Mouse (Mus musculus): ENCODE data around the gene St3gal4. TPM values are rescaled to one million over a fixed set of nuclear protein-coding genes. Genes with fewer than 3 reads are reported as not detected.

St3gal4 gene
- total and polyA plus RNA-seq, 3 experiments: 54.2 to 56.3 TPM; not detected in 1

DNA sequence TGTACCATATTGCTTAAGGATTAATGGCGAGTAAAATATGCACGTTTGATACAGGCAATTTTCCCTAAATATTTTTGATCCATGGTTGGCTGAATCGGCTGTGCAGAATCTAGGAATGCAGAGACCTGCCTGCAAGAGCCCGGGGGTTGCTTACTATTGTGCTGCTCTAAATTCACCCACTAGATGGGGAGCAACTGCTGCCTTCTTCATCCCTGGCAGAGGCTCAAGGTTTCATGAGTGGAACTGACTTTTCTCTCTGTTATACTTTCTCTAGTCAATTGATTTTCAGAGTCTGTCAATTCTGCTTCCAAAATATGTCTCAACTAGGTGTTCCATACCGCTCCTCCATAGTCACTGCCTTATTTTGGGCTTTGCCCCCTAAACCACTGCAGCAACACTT is 88.2 kb downstream of the St3gal4 start:
- Histone ChIP-seq H3K27ac (ENCODE audit: control insufficient read depth, low read depth, low read length) (no peak overlapping the region), H3K9me3 (replicated peaks; ENCODE audit: insufficient read depth, low read length) (no peaks in the 10 kb centered on the region), H3K4me1 (ENCODE audit: control insufficient read depth in 1 of 2, insufficient read depth in 2 of 2, low read length in 2 of 2) (peaks cover 0 to 9% of the 10 kb centered on the region in 2 experiments; a peak in 1 of 4 replicates), H3K79me2 (ENCODE audit: control insufficient read depth, insufficient read depth, low read length, poor library complexity) (no peaks in the 10 kb centered on the region), H3K36me3 (ENCODE audit: control insufficient read depth in 1 of 2, insufficient read depth in 2 of 2, low read length in 2 of 2) (no peaks in the 10 kb centered on the region), H3K9ac (ENCODE audit: control insufficient read depth, low read depth, low read length, poor library complexity, severe bottlenecking) (no peak overlapping the region), H3K4me3 (ENCODE audit: control insufficient read depth in 1 of 2, insufficient read depth in 1 of 2, low read depth in 2 of 2, low read length in 2 of 2) (no peak overlapping the region), H3K27me3 (ENCODE audit: control insufficient read depth in 1 of 2, insufficient read depth in 2 of 2, low read length in 2 of 2) (no peaks in the 10 kb centered on the region)
- peak in 1 of 3 experiments; percentile 8; a peak in 1 of 6 replicates for TF ChIP-seq CTCF (IDR thresholded peaks at IDR 0.05 in 2 of 3, conservative IDR thresholded peaks at IDR 0.05 in 1 of 3; ENCODE audit: control insufficient read depth in 1 of 3, insufficient read depth in 1 of 3, low read depth in 2 of 3, low read length in 3 of 3, poor library complexity in 1 of 3, severe bottlenecking in 1 of 3)
- TF ChIP-seq USF1 (IDR thresholded peaks at IDR 0.05; ENCODE audit: low read depth, low read length): no peak
- peak; percentile 22 for TF ChIP-seq RAD21 (IDR thresholded peaks at IDR 0.05; ENCODE audit: low read depth, low read length)
- DNase-seq (ENCODE audit: low read depth, low spot score): no peak

- TF ChIP-seq UBTF (IDR thresholded peaks at IDR 0.05; ENCODE audit: borderline replicate concordance, insufficient read depth, low read depth, low read length) (no peak), ZMIZ1 (IDR thresholded peaks at IDR 0.05; ENCODE audit: low read depth, low read length) (no peak), ETS1 (IDR thresholded peaks at IDR 0.05; ENCODE audit: low read depth, low read length) (no peak), ZNF384 (IDR thresholded peaks at IDR 0.05; ENCODE audit: low read depth, low read length) (no peak), KAT2A (conservative IDR thresholded peaks at IDR 0.05; ENCODE audit: low read depth, low read length) (no peak), POLR2A (IDR thresholded peaks at IDR 0.05; ENCODE audit: control insufficient read depth in 1 of 2, insufficient read depth in 1 of 2, low read depth in 1 of 2, low read length in 2 of 2, poor library complexity in 1 of 2) (no peak), GATA1 (IDR thresholded peaks at IDR 0.05; ENCODE audit: low read depth, low read length) (no peak), BHLHE40 (IDR thresholded peaks at IDR 0.05; ENCODE audit: borderline replicate concordance, low read depth, low read length) (no peak), USF2 (IDR thresholded peaks at IDR 0.05; ENCODE audit: borderline replicate concordance in 1 of 2, insufficient read depth in 1 of 2, low read depth in 1 of 2, low read length in 2 of 2) (no peak), MEF2A (IDR thresholded peaks at IDR 0.05; ENCODE audit: extremely low read depth, insufficient replicate concordance, low read depth, low read length, poor library complexity, severe bottlenecking) (no peak), NELFE (IDR thresholded peaks at IDR 0.05; ENCODE audit: low read depth, low read length) (no peak), NRF1 (IDR thresholded peaks at IDR 0.05; ENCODE audit: insufficient read depth, low read depth, low read length, poor library complexity, severe bottlenecking) (no peak), TAL1 (IDR thresholded peaks at IDR 0.05; ENCODE audit: low read length) (no peak), EP300 (IDR thresholded peaks at IDR 0.05; ENCODE audit: low read depth in 1 of 2, low read length in 2 of 2) (no peak), TBP (IDR thresholded peaks at IDR 0.05; ENCODE audit: low read depth, low read length) (no peak), SMC3 (IDR thresholded peaks at IDR 0.05; ENCODE audit: low read depth, low read length) (no peak), MYB (IDR thresholded peaks at IDR 0.05; ENCODE audit: low read depth, low read length) (no peak)
- Histone ChIP-seq H3K27me3 (ENCODE audit: control insufficient read depth in 1 of 2, insufficient read depth in 2 of 2, low read length in 2 of 2) (no peaks in the 10 kb centered on the region), H3K4me3 (ENCODE audit: control insufficient read depth in 1 of 2, insufficient read depth in 1 of 2, low read depth in 2 of 2, low read length in 2 of 2) (no peak overlapping the region), H3K9ac (ENCODE audit: control insufficient read depth, low read depth, low read length, poor library complexity, severe bottlenecking) (no peak overlapping the region), H3K79me2 (ENCODE audit: control insufficient read depth, insufficient read depth, low read length, poor library complexity) (no peaks in the 10 kb centered on the region), H3K9me3 (replicated peaks; ENCODE audit: insufficient read depth, low read length) (no peaks in the 10 kb centered on the region), H3K36me3 (ENCODE audit: control insufficient read depth in 1 of 2, insufficient read depth in 2 of 2, low read length in 2 of 2) (no peaks in the 10 kb centered on the region), H3K4me1 (ENCODE audit: control insufficient read depth in 1 of 2, insufficient read depth in 2 of 2, low read length in 2 of 2) (peaks cover 0 to 9% of the 10 kb centered on the region in 2 experiments; a peak in 1 of 4 replicates), H3K27ac (ENCODE audit: control insufficient read depth, low read depth, low read length) (no peak overlapping the region)
- DNase-seq (ENCODE audit: low read depth, low spot score): no peak
Observed at GRCm38 (mm10) chr9:35027382-35027997, 91.6 kb downstream of the St3gal4 start.

Measured in MEL (cell line).